Mouse (Mus musculus) MEL (cell line): ENCODE measurements around the gene Slc15a5. TPM values are rescaled to one million over a fixed set of nuclear protein-coding genes. Genes with fewer than 3 reads are reported as not detected.

Experiments
- DNase-seq: peaks from one replicate; pipeline ENCODE4 v3.0.0; 2011; ENCODE audit warnings: low read depth, low spot score
- H3K27ac ChIP-seq: 2 replicates; pipeline ENCODE4 v1.5.1; 2012; ENCODE audit warnings: low read depth, mild to moderate bottlenecking, control low read depth, low read length, moderate library complexity; ENCODE audit not compliant: control insufficient read depth
- H3K27me3 ChIP-seq, 2 experiments: fragments of 150-350 bp in 1 of 2; sonication (generic) in 1 of 2; 2 replicates each; pipeline ENCODE4 v1.6.1; 2012; ENCODE audit warnings: low read length in 2 of 2, mild to moderate bottlenecking in 2 of 2, improper control_type of control experiment in 1 of 2, moderate library complexity in 1 of 2; ENCODE audit not compliant: insufficient read depth in 2 of 2, control insufficient read depth in 1 of 2
- H3K36me3 ChIP-seq, 2 experiments: 2 replicates each; pipeline ENCODE4 v1.6.1; 2012 to 2014; ENCODE audit warnings: low read length in 2 of 2, improper control_type of control experiment in 1 of 2, inconsistent platforms in 1 of 2, mild to moderate bottlenecking in 1 of 2; ENCODE audit not compliant: insufficient read depth in 2 of 2, control insufficient read depth in 1 of 2
- H3K4me1 ChIP-seq, 2 experiments: fragments of 150-350 bp in 1 of 2; sonication (generic) in 1 of 2; 2 replicates each; pipeline ENCODE4 v1.6.1; 2012; ENCODE audit warnings: low read length in 2 of 2, improper control_type of control experiment in 1 of 2, mild to moderate bottlenecking in 1 of 2; ENCODE audit not compliant: insufficient read depth in 2 of 2, control insufficient read depth in 1 of 2
- H3K4me3 ChIP-seq, 2 experiments: fragments of 150-350 bp in 1 of 2; sonication (generic) in 1 of 2; 2 replicates each; pipeline ENCODE4 v1.5.1; 2012; ENCODE audit warnings: low read depth in 2 of 2, low read length in 2 of 2, mild to moderate bottlenecking in 2 of 2, moderate library complexity in 2 of 2, control low read depth in 1 of 2, improper control_type of control experiment in 1 of 2; ENCODE audit not compliant: control insufficient read depth in 1 of 2, insufficient read depth in 1 of 2
- H3K79me2 ChIP-seq: 2 replicates; pipeline ENCODE4 v1.6.1; 2012; ENCODE audit warnings: mild to moderate bottlenecking, low read length, moderate library complexity; ENCODE audit not compliant: control insufficient read depth, poor library complexity, insufficient read depth
- H3K9ac ChIP-seq: 2 replicates; pipeline ENCODE4 v1.6.1; 2012; ENCODE audit warnings: low read depth, mild to moderate bottlenecking, control low read depth, low read length, moderate library complexity; ENCODE audit not compliant: control insufficient read depth, poor library complexity, severe bottlenecking
- H3K9me3 ChIP-seq: fragments of 150-350 bp; sonication (generic); replicated peaks from 2 replicates; pipeline ENCODE4 v1.6.1; 2012; ENCODE audit warnings: mild to moderate bottlenecking, low read length, improper control_type of control experiment, moderate library complexity; ENCODE audit not compliant: insufficient read depth
- BHLHE40 ChIP-seq: IDR thresholded peaks from 2 replicates; pipeline ENCODE4 v1.6.1; 2012; ENCODE audit warnings: low read depth, mild to moderate bottlenecking, inconsistent platforms, low read length, improper control_type of control experiment, borderline replicate concordance
- CHD2 ChIP-seq: IDR thresholded peaks from 2 replicates; pipeline ENCODE4 v1.6.1; 2011; ENCODE audit warnings: low read length, improper control_type of control experiment
- CTCF ChIP-seq, 3 experiments: IDR thresholded peaks in 2 of 3; conservative IDR thresholded peaks in 1 of 3; 2 replicates each; pipeline ENCODE4 v1.5.1; 2011 to 2012; ENCODE audit warnings: low read length in 3 of 3, low read depth in 2 of 3, mild to moderate bottlenecking in 2 of 3, improper control_type of control experiment in 1 of 3, inconsistent platforms in 1 of 3, mixed read lengths in 1 of 3, moderate library complexity in 1 of 3; ENCODE audit not compliant: control insufficient read depth in 1 of 3, insufficient read depth in 1 of 3, poor library complexity in 1 of 3, severe bottlenecking in 1 of 3
- E2F4 ChIP-seq: IDR thresholded peaks from 2 replicates; pipeline ENCODE4 v1.6.1; 2011; ENCODE audit warnings: low read depth, low read length, improper control_type of control experiment, borderline replicate concordance
- ELF1 ChIP-seq: IDR thresholded peaks from 2 replicates; pipeline ENCODE4 v1.6.1; 2014; ENCODE audit warnings: low read depth, mild to moderate bottlenecking, inconsistent platforms, low read length, improper control_type of control experiment, moderate library complexity
- EP300 ChIP-seq, 2 experiments: IDR thresholded peaks; 2 replicates each; pipeline ENCODE4 v1.6.1; 2011; ENCODE audit warnings: improper control_type of control experiment in 2 of 2, low read length in 2 of 2, low read depth in 1 of 2, mild to moderate bottlenecking in 1 of 2
- GABPA ChIP-seq: IDR thresholded peaks from 2 replicates; pipeline ENCODE4 v1.6.1; 2012; ENCODE audit warnings: low read depth, mild to moderate bottlenecking, inconsistent platforms, low read length, improper control_type of control experiment, moderate library complexity
- GATA1 ChIP-seq: IDR thresholded peaks from 2 replicates; pipeline ENCODE4 v1.6.1; 2011; ENCODE audit warnings: low read depth, low read length, improper control_type of control experiment
- HCFC1 ChIP-seq: IDR thresholded peaks from 2 replicates; pipeline ENCODE4 v1.6.1; 2012; ENCODE audit warnings: low read depth, mild to moderate bottlenecking, inconsistent platforms, low read length, improper control_type of control experiment, moderate library complexity
- JUND ChIP-seq: IDR thresholded peaks from 2 replicates; pipeline ENCODE4 v1.6.1; 2011; ENCODE audit warnings: low read depth, mild to moderate bottlenecking, improper control_type of control experiment, low read length
- MAFK ChIP-seq: IDR thresholded peaks from 2 replicates; pipeline ENCODE4 v1.6.1; 2011; ENCODE audit warnings: low read depth, mild to moderate bottlenecking, low read length, improper control_type of control experiment, borderline replicate concordance
- MAZ ChIP-seq: IDR thresholded peaks from 2 replicates; pipeline ENCODE4 v1.6.1; 2012; ENCODE audit warnings: low read depth, mild to moderate bottlenecking, inconsistent platforms, low read length, improper control_type of control experiment
- MYC ChIP-seq: IDR thresholded peaks from 2 replicates; pipeline ENCODE4 v1.6.1; 2011; ENCODE audit warnings: low read depth, mild to moderate bottlenecking, low read length, improper control_type of control experiment, moderate library complexity
- NRF1 ChIP-seq: IDR thresholded peaks from 2 replicates; pipeline ENCODE4 v1.6.1; 2014; ENCODE audit warnings: low read depth, mild to moderate bottlenecking, inconsistent platforms, low read length, improper control_type of control experiment, moderate library complexity; ENCODE audit not compliant: poor library complexity, insufficient read depth, severe bottlenecking
- POLR2AphosphoS2 ChIP-seq: IDR thresholded peaks from 2 replicates; pipeline ENCODE4 v1.6.1; 2011; ENCODE audit warnings: low read length, improper control_type of control experiment
- RAD21 ChIP-seq: IDR thresholded peaks from 2 replicates; pipeline ENCODE4 v1.6.1; 2011; ENCODE audit warnings: mild to moderate bottlenecking, low read depth, low read length, improper control_type of control experiment
- SIN3A ChIP-seq: IDR thresholded peaks from 2 replicates; pipeline ENCODE4 v1.6.1; 2012; ENCODE audit warnings: low read length, improper control_type of control experiment, inconsistent platforms
- TAL1 ChIP-seq: IDR thresholded peaks from 2 replicates; pipeline ENCODE4 v1.6.1; 2012; ENCODE audit warnings: mild to moderate bottlenecking, inconsistent platforms, low read length, moderate library complexity, mixed read lengths
- TCF12 ChIP-seq: IDR thresholded peaks from 2 replicates; pipeline ENCODE4 v1.6.1; 2014; ENCODE audit warnings: low read depth, mild to moderate bottlenecking, inconsistent platforms, low read length, improper control_type of control experiment, moderate library complexity
- UBTF ChIP-seq: IDR thresholded peaks from 2 replicates; pipeline ENCODE4 v1.6.1; 2012; ENCODE audit warnings: low read depth, mild to moderate bottlenecking, inconsistent platforms, low read length, improper control_type of control experiment, moderate library complexity, borderline replicate concordance; ENCODE audit not compliant: insufficient read depth
- USF1 ChIP-seq: IDR thresholded peaks from 2 replicates; pipeline ENCODE4 v1.6.1; 2014; ENCODE audit warnings: low read depth, mild to moderate bottlenecking, inconsistent platforms, low read length, improper control_type of control experiment, moderate library complexity
- USF2 ChIP-seq, 2 experiments: IDR thresholded peaks; 2 replicates each; pipeline ENCODE4 v1.6.1; 2011 to 2012; ENCODE audit warnings: improper control_type of control experiment in 2 of 2, low read length in 2 of 2, borderline replicate concordance in 1 of 2, inconsistent platforms in 1 of 2, low read depth in 1 of 2, mild to moderate bottlenecking in 1 of 2; ENCODE audit not compliant: insufficient read depth in 1 of 2
- ZC3H11A ChIP-seq: IDR thresholded peaks from 2 replicates; pipeline ENCODE4 v1.6.1; 2012; ENCODE audit warnings: low read depth, mild to moderate bottlenecking, inconsistent platforms, low read length, improper control_type of control experiment
- ZKSCAN1 ChIP-seq: IDR thresholded peaks from 2 replicates; pipeline ENCODE4 v1.6.1; 2012; ENCODE audit warnings: low read depth, mild to moderate bottlenecking, inconsistent platforms, low read length, improper control_type of control experiment, moderate library complexity
- ZMIZ1 ChIP-seq: IDR thresholded peaks from 2 replicates; pipeline ENCODE4 v1.6.1; 2012; ENCODE audit warnings: low read depth, mild to moderate bottlenecking, inconsistent platforms, low read length, improper control_type of control experiment, moderate library complexity
- polyA plus RNA-seq, 2 experiments: library from polyadenylated mRNA; stranded (reverse) in 1 of 2; unstranded in 1 of 2; fragments of >175 nt in 1 of 2; fragments of >200 nt in 1 of 2; gene quantifications; 2 replicates each; pipeline versions ENCODE4 v1.2.1 to v1.2.4; 2012; ENCODE audit warnings: low replicate concordance in 2 of 2, low read depth in 1 of 2; ENCODE audit not compliant: insufficient read length in 2 of 2, insufficient read depth in 1 of 2, missing spikeins in 1 of 2
- total RNA-seq: library from RNA; depleted of rRNA; stranded (reverse); fragments of 300-350 nt; gene quantifications from 2 replicates; pipeline ENCODE4 v1.2.3, GENCODE M21; 2012

Slc15a5 gene
- total and polyA plus RNA-seq, 3 experiments = not detected

- Histone ChIP-seq H3K36me3 (no peaks in the 10 kb centered on the region), H3K4me3 (no peak overlapping the region), H3K9ac (no peak overlapping the region), H3K4me1 (no peaks in the 10 kb centered on the region), H3K27me3 (no peaks in the 10 kb centered on the region), H3K9me3 (no peaks in the 10 kb centered on the region), H3K27ac (no peak overlapping the region), H3K79me2 (no peaks in the 10 kb centered on the region)
- DNase-seq = no peak
- TF ChIP-seq USF2 (IDR thresholded peaks at IDR 0.05; ENCODE audit: borderline replicate concordance in 1 of 2, insufficient read depth in 1 of 2, low read depth in 1 of 2, low read length in 2 of 2) = no peak
- TF ChIP-seq SIN3A = no peak
- no peak for TF ChIP-seq EP300 (IDR thresholded peaks at IDR 0.05; ENCODE audit: low read depth in 1 of 2, low read length in 2 of 2)
- no peak for TF ChIP-seq USF1
- TF ChIP-seq TCF12 = no peak
- TF ChIP-seq GATA1 = no peak
- TF ChIP-seq RAD21 = no peak
- TF ChIP-seq ZMIZ1 = no peak
- TF ChIP-seq ELF1 = no peak
- no peak for TF ChIP-seq CHD2
Observed at GRCm38 (mm10) chr6:137980905-137981696, 98.6 kb downstream of the Slc15a5 start.

DNA sequence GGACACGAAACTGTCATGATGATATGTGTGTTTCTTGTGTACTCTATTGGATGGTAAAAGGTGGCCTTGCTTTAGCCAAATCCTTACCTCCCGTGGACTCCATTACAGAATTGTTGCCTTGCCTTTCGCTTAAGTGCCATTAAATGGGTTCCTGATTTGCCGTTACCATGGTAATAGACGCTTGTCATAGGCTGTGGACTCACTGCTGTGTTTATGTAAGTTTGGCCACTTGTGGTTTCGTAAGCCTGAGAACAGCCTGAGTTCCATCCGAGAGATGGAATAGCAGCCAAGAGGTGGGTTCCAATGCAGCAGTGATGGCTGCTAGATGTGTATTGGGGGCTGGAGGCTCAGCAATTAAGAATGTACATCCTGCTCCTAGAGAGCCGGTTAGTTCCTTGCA lies 99.3 kb downstream of the Slc15a5 start:
- Histone ChIP-seq H3K4me3 (no peak overlapping the region), H3K79me2 (no peaks in the 10 kb centered on the region), H3K9me3 (no peaks in the 10 kb centered on the region), H3K27me3 (no peaks in the 10 kb centered on the region), H3K36me3 (no peaks in the 10 kb centered on the region), H3K9ac (no peak overlapping the region), H3K27ac (no peak overlapping the region), H3K4me1 (no peaks in the 10 kb centered on the region)
- DNase-seq = no peak
- TF ChIP-seq CTCF (IDR thresholded peaks at IDR 0.05 in 2 of 3, conservative IDR thresholded peaks at IDR 0.05 in 1 of 3; ENCODE audit: control insufficient read depth in 1 of 3, insufficient read depth in 1 of 3, low read depth in 2 of 3, low read length in 3 of 3, poor library complexity in 1 of 3, severe bottlenecking in 1 of 3) (no peak), MYC (no peak), ZMIZ1 (no peak), USF2 (IDR thresholded peaks at IDR 0.05; ENCODE audit: borderline replicate concordance in 1 of 2, insufficient read depth in 1 of 2, low read depth in 1 of 2, low read length in 2 of 2) (no peak), EP300 (IDR thresholded peaks at IDR 0.05; ENCODE audit: low read depth in 1 of 2, low read length in 2 of 2) (no peak), NRF1 (no peak), MAZ (no peak), UBTF (no peak), E2F4 (no peak), HCFC1 (no peak), JUND (no peak), GABPA (no peak), MAFK (no peak), GATA1 (no peak), TAL1 (no peak), ZKSCAN1 (no peak), ZC3H11A (no peak), BHLHE40 (no peak), POLR2AphosphoS2 (no peak)
